Mouse (Mus musculus): ENCODE measurements around the gene Actr5. TPM values are rescaled to one million over a fixed set of nuclear protein-coding genes. Genes with fewer than 3 reads are reported as not detected.

Gene Actr5
- polyA plus RNA-seq, 1 experiment from 2014 or later = 14.1 TPM

DNA sequence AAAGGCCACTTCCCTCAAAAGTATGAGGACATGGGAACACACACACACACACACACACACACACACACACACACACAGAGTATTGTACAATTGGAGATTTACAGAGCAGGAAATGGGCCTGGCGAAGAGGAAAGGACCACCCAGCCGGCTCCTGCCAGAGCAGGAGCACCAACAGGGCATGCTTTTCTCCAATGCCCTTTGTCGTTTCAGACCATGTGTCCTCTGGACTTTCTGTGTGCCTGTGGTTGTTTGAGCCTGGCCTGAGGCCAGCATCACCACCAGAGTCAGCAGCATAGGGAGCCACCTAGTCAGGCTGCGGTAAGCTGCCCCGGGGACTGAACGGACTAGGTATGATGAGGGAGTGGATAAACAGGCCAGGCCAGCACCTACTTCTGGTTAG lies 34.1 kb downstream of the Actr5 start:
- 66% methylated on average over 6 of the region's 6 CpGs for WGBS
- no peaks in the 10 kb centered on the region for H3K9me3 ChIP-seq
- H3K4me3 ChIP-seq = no peak overlapping the region
- no peak for DNase-seq (ENCODE audit: extremely low spot score, low spot score)
- no peaks in the 10 kb centered on the region for H3K4me1 ChIP-seq
- H3K27ac ChIP-seq = peak overlapping the region; percentile 8; the same call in 1 of the 2 replicates
- no peaks in the 10 kb centered on the region for H3K36me3 ChIP-seq (replicated peaks)
- no peaks in the 10 kb centered on the region for H3K27me3 ChIP-seq (ENCODE audit: poor library complexity, severe bottlenecking)

GRCm38 (mm10) chr2:158659346-158659745 lies 34.7 kb downstream of the Actr5 start:
- Histone ChIP-seq H3K4me1 (no peaks in the 10 kb centered on the region), H3K27ac (no peak overlapping the region), H3K36me3 (replicated peaks) (no peaks in the 10 kb centered on the region), H3K9me3 (no peaks in the 10 kb centered on the region), H3K27me3 (ENCODE audit: poor library complexity, severe bottlenecking) (0 out of 2 replicates have a peak, but pooled peaks cover 1% of the 10 kb centered on the region), H3K4me3 (no peak overlapping the region)
- 77% methylated on average over 3 of the region's 3 CpGs for WGBS
- DNase-seq (ENCODE audit: extremely low spot score, low spot score) = no peak

DNA sequence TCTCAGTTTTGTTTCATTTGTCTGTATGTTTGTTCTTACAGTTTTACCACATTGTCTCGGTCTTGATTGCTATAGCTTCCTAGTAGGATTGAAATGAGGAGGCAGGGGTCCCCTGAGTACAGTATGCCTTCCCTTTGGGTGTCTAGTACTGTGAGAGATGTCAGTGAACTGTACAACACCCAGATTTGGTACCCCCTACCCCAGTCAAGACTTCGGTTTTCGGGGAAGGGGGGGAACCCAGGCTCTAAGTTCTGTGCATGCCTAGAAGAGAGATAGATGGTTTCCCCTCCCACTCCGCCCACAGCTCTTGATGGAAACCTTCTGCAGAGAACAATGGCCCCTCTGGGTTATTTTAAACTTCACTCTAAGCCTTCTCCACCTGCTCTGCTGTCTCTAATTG lies 40.4 kb downstream of the Actr5 start, which contains the start of gene Ppp1r16b:
Gene Ppp1r16b, plus strand, starts transcription at position 301 of the 400 bp plus-strand sequence.
- Histone ChIP-seq H3K4me1 (peaks cover 50% of the 10 kb centered on the region), H3K9me3 (no peaks in the 10 kb centered on the region), H3K4me3 (no peak within 1 kb of the TSS), H3K36me3 (replicated peaks) (no peaks in the 10 kb centered on the region), H3K27ac (0 out of 2 replicates have a peak within 1 kb of the TSS, but pooled peaks have one; percentile 25), H3K27me3 (ENCODE audit: poor library complexity, severe bottlenecking) (peaks cover 59% of the 10 kb centered on the region)
- DNase-seq (ENCODE audit: extremely low spot score, low spot score) = no peak
- 79% methylated on average over 4 of the region's 4 CpGs for WGBS

DNA sequence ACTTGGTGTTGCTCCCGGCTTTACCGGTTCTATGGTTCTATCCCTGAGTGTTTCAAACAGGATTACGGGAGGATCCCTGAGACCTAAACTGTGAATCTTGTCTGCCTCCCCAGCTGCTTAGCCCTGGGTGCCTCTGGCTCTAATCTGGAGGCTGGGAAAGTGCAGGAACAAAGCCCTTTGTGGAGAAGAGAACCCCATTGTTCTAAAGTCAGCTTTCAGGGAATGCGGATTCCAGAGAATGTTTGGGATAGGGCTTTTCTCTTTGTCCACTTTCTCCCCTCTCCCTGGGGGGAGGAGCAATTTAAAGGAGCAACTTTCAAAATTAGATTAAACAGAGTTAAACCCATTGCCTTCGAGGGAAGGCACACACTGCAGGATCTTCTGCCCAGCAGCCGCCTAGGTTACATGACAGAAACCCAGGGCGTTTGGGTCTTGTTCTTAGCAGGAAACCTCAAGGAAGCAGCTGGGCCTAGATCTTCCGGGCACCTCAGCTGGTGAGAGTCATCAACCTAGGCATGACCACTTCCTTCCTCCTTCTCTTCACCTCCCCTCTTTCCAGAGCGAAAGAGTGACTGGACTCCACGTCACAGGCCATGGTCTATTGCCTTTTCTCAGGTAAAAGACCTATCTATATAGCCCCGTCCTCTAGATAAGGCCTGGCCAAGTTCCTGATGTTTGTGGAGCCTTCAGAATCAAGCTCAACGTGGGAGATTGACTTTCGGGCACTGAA lies 41.5 kb downstream of the Actr5 start:
- Histone ChIP-seq H3K4me3 (peak overlapping the region; percentile 70; the same call in 1 of the 2 replicates), H3K36me3 (replicated peaks) (no peaks in the 10 kb centered on the region), H3K27me3 (ENCODE audit: poor library complexity, severe bottlenecking) (peaks cover 68% of the 10 kb centered on the region), H3K9me3 (no peaks in the 10 kb centered on the region), H3K27ac (0 out of 2 replicates have a peak overlapping the region, but pooled peaks have one; percentile 25), H3K4me1 (peaks cover 61% of the 10 kb centered on the region)
- no peak for DNase-seq (ENCODE audit: extremely low spot score, low spot score)
- 25% methylated on average over 13 of the region's 13 CpGs for WGBS

GRCm38 (mm10) chr2:158667022-158667670 lies 42.5 kb downstream of the Actr5 start:
- H3K9me3 ChIP-seq = no peaks in the 10 kb centered on the region; the same call in 1 of the 2 replicates
- WGBS = under 1% methylated on average over 47 of the region's 47 CpGs
- peak overlapping the region; percentile 76 for H3K27ac ChIP-seq
- H3K4me1 ChIP-seq = peaks cover 63% of the 10 kb centered on the region
- H3K36me3 ChIP-seq (replicated peaks) = no peaks in the 10 kb centered on the region
- H3K27me3 ChIP-seq (ENCODE audit: poor library complexity, severe bottlenecking) = peaks cover 70% of the 10 kb centered on the region
- DNase-seq (ENCODE audit: extremely low spot score, low spot score) = peak; percentile 58
- peak overlapping the region; percentile 70 for H3K4me3 ChIP-seq

DNA sequence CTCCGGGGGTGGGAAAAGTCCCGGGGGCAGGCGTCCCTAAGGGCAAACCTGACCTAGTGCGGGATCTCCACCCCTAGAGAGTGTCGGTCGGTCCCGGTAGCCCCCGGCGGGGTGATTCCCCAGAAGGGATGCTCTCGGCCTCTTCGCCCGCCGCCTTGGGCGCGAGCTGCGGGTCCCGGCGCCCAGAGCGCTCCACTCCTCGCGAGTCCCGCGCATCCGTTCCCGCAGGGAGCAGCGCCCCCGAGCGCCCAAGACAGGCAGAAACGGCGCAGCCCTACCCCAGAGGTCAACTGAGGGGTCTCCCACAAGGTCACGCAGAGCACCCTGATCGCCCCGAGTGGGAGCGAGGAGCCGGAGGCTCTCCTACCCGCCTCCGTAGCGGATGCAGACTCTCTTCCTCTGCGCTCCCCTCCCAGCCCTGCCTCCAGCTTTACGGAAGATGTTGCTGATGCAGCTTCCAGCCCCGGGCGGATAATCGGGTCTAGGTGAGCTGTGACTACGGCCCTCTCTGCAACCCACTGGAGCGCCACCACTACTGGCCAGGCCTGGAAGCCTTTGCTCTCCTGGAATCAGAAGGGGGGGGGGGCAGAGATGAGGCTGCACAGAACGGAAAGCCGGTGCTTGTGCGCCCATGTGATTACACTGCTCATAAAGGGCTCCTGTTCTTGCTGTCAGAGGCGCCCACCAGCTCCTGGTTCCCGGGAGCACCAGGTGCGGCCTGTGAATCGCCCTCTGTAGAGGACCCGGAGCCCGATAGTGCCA lies 43.2 kb downstream of the Actr5 start:
- no peaks in the 10 kb centered on the region for H3K36me3 ChIP-seq (replicated peaks)
- peaks cover 70% of the 10 kb centered on the region for H3K27me3 ChIP-seq (ENCODE audit: poor library complexity, severe bottlenecking)
- no peaks in the 10 kb centered on the region; the same call in 1 of the 2 replicates for H3K9me3 ChIP-seq
- H3K4me1 ChIP-seq = peaks cover 67% of the 10 kb centered on the region
- H3K4me3 ChIP-seq = peak overlapping the region; percentile 70
- under 1% methylated on average over 54 of the region's 54 CpGs for WGBS
- peak; percentile 59 for DNase-seq (ENCODE audit: extremely low spot score, low spot score)
- peak overlapping the region; percentile 76 for H3K27ac ChIP-seq

DNA sequence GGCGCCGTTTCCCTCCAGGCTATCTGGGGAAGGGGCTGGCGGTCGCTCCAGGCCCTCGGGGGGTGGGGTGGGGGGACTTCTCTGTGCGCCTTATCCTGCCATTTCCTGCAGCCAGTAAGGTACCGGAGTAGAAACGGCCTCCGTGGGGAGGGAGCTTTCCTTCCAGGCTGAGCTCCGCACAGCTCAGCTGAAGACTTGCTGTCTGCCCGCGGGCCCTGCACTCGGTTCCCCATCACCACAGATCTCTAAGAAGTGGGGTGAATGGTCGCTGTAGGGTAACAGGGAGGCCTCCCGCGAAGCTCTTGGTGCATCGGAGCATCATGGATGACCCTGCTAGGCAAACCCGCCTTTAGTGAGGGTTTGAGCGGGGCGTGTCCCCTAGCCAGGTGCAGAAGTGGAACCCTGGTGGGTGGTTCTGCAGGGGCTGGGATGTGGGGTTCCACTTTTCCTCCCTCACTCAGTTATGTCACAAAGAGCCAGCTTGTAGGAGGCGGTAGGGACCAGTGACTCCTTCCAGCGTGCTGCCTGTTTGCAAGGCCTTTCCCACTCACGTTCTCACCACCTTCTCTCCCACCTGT lies 43.8 kb downstream of the Actr5 start:
- no peaks in the 10 kb centered on the region for H3K36me3 ChIP-seq (replicated peaks)
- WGBS = 7% methylated on average over 23 of the region's 23 CpGs
- peaks cover 70% of the 10 kb centered on the region for H3K27me3 ChIP-seq (ENCODE audit: poor library complexity, severe bottlenecking)
- H3K9me3 ChIP-seq = no peaks in the 10 kb centered on the region; the same call in 1 of the 2 replicates
- H3K4me1 ChIP-seq = peaks cover 74% of the 10 kb centered on the region
- peak overlapping the region; percentile 70 for H3K4me3 ChIP-seq
- H3K27ac ChIP-seq = no peak overlapping the region
- DNase-seq (ENCODE audit: extremely low spot score, low spot score) = no peak

GRCm38 (mm10) chr2:158669199-158670195 lies 44.8 kb downstream of the Actr5 start:
- WGBS = 68% methylated on average over 13 of the region's 13 CpGs
- peaks cover 81% of the 10 kb centered on the region for H3K4me1 ChIP-seq

GRCm38 (mm10) chr2:158670571-158670970 lies 45.9 kb downstream of the Actr5 start:
- H3K27ac ChIP-seq = no peak overlapping the region
- 22% methylated on average over 10 of the region's 10 CpGs for WGBS
- DNase-seq (ENCODE audit: extremely low spot score, low spot score) = no peak
- peaks cover 57% of the 10 kb centered on the region for H3K27me3 ChIP-seq (ENCODE audit: poor library complexity, severe bottlenecking)
- no peaks in the 10 kb centered on the region; the same call in 1 of the 2 replicates for H3K9me3 ChIP-seq
- H3K4me1 ChIP-seq = peaks cover 75% of the 10 kb centered on the region
- no peak overlapping the region for H3K4me3 ChIP-seq
- no peaks in the 10 kb centered on the region for H3K36me3 ChIP-seq (replicated peaks)

More at GRCm38 (mm10) chr2:158669199-158670195, 44.8 kb downstream of the Actr5 start:
- Histone ChIP-seq H3K27ac (no peak overlapping the region), H3K4me3 (no peak overlapping the region), H3K9me3 (no peaks in the 10 kb centered on the region; the same call in 1 of the 2 replicates), H3K27me3 (ENCODE audit: poor library complexity, severe bottlenecking) (peaks cover 67% of the 10 kb centered on the region), H3K36me3 (replicated peaks) (no peaks in the 10 kb centered on the region)
- DNase-seq (ENCODE audit: extremely low spot score, low spot score) = no peak

- Histone ChIP-seq H3K27ac (peak overlapping the region; percentile 20; the same call in 1 of the 2 replicates), H3K9me3 (no peaks in the 10 kb centered on the region; the same call in 1 of the 2 replicates), H3K36me3 (replicated peaks) (no peaks in the 10 kb centered on the region), H3K4me1 (peaks cover 53% of the 10 kb centered on the region), H3K4me3 (no peak overlapping the region), H3K27me3 (ENCODE audit: poor library complexity, severe bottlenecking) (peaks cover 34% of the 10 kb centered on the region)
- DNase-seq (ENCODE audit: extremely low spot score, low spot score) = no peak
- 57% methylated on average over 6 of the region's 6 CpGs for WGBS
Measured at GRCm38 (mm10) chr2:158672829-158673228, 48.1 kb downstream of the Actr5 start.

DNA sequence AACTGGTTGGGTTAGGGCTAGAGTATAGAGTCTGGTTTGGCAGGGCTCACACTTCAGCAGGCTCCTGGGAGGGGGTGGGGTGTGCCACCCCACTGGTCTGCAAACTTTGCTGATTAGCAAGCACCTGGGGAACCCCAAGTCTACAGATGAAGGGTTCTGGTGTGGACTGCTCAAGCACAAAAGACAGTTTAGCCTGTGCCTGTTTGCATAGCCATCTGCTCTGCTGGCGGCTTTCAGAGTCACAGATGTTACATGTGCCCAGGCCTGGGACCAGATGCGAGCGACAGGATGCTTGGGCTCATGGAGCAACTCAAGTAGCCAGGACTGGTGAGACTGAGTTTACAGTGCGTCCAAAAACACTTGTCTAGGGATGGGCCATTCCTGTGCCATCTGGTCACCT lies 48.8 kb downstream of the Actr5 start:
- Histone ChIP-seq H3K4me1 (peaks cover 51% of the 10 kb centered on the region), H3K9me3 (no peaks in the 10 kb centered on the region; the same call in 1 of the 2 replicates), H3K27me3 (ENCODE audit: poor library complexity, severe bottlenecking) (peaks cover 27% of the 10 kb centered on the region), H3K4me3 (no peak overlapping the region), H3K36me3 (replicated peaks) (no peaks in the 10 kb centered on the region), H3K27ac (no peak overlapping the region)
- 71% methylated on average over 4 of the region's 4 CpGs for WGBS
- no peak for DNase-seq (ENCODE audit: extremely low spot score, low spot score)

Measured in forebrain, embryonic 10.5 days (tissue).